In the genomic region with DNA sequence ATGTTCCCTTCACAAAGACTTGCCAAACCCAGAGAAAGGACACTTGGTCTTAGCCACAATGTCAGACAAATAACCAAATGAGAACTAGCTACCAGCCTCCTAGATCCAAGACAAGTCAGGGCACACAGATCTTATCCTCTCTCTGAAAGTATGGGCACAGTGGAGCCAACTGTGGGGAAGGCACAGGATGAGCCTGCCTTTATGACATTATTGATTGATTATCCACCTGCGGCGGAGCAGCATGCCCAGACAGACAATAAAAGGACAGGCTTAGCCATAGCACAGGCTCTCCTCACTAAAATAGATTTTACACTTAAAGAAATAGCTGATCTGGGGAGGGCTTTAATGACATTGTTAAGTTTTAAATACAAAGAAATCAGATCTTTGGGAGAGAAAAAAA, we compare ENCODE assay signal across 12 mouse cellular contexts.
"Had no signal": no experiment of that assay in that cellular context is flagged by ENCODE, and none has a peak within 500 bp of the region (broad histone marks: within the 10 kb centered on the region; RNA-seq: fewer than 3 reads in every experiment).

No protein-coding gene starts in this region.

- DNase-seq: retina, postnatal 1 day; right cerebral cortex, adult 18-20 months; right cerebral cortex, postnatal 14 days; right cerebral cortex, postnatal 25 days; right cerebral cortex, postnatal 4 days; spleen, adult 18-20 months; thymus, adult 18-20 months; thymus, adult 2 months; thymus, postnatal 14 days; thymus, postnatal 25 days; thymus, postnatal 36 days; thymus, postnatal 4 days had no signal
